Mouse (Mus musculus): ENCODE measurements around the gene Camk1g. TPM values are rescaled to one million over a fixed set of nuclear protein-coding genes. Genes with fewer than 3 reads are reported as not detected.

The Camk1g gene
- polyA plus RNA-seq, 1 experiment from 2014 or later = 57.0 TPM

- Histone ChIP-seq H3K27ac (no peak overlapping the region), H3K4me3 (no peak overlapping the region), H3K36me3 (replicated peaks) (peaks cover 20% of the 10 kb centered on the region; the same call in 1 of the 2 replicates), H3K27me3 (replicated peaks) (no peaks in the 10 kb centered on the region), H3K9ac (no peak overlapping the region), H3K4me2 (no peak overlapping the region), H3K9me3 (no peaks in the 10 kb centered on the region), H3K4me1 (0 out of 2 replicates have a peak, but pooled peaks cover under 1% of the 10 kb centered on the region)
- WGBS = 72% methylated on average over 4 of the region's 4 CpGs
- no peak for ATAC-seq (replicated peaks)
These were observed 26.2 kb downstream of the Camk1g start for GRCm38 (mm10) chr1:193343853-193344252.

- 90% methylated on average over 5 of the region's 5 CpGs for WGBS
- H3K36me3 ChIP-seq (replicated peaks) = 0 out of 2 replicates have a peak, but pooled peaks cover 7% of the 10 kb centered on the region
- ATAC-seq (replicated peaks) = no peak
- H3K4me2 ChIP-seq = no peak overlapping the region
- H3K27me3 ChIP-seq (replicated peaks) = no peaks in the 10 kb centered on the region
- no peak overlapping the region for H3K9ac ChIP-seq
- no peaks in the 10 kb centered on the region for H3K9me3 ChIP-seq
- peaks cover 10% of the 10 kb centered on the region; the same call in 1 of the 2 replicates for H3K4me1 ChIP-seq
- H3K27ac ChIP-seq = no peak overlapping the region
- no peak overlapping the region for H3K4me3 ChIP-seq
These were observed 27.7 kb downstream of the Camk1g start for GRCm38 (mm10) chr1:193342198-193342946.

DNA sequence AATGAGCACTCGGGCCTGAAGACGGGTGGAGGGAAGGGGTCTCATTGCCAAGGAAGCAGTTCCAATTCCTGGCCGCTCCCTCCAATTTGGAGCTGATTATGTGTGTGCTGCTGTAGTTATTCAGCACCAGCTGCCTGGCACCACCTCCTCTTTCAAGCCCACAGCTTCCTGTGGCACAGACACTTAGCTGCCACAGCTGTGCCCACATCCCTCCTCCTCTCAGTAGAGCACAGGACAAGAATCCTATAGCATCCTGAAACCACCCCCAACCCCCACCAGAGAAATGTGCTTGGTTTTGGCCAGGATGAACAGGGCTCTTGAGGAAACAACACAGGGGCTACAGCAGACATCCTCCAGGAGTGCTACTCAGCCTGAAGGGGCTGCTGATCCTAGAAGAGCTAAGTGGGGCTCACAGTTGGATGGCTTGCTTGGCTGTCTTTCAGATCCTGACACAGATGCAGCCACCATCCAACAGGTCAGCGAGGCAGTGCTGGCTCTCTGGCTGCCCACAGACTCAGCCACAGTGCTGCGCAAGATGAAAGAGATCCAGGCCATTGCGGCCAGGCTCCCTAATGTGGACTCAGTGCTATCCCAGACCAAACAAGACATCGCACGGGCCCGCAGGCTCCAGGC lies 31.6 kb downstream of the Camk1g start:
- H3K27ac ChIP-seq = peak overlapping the region; percentile 32
- 73% methylated on average over 9 of the region's 9 CpGs for WGBS

DNA sequence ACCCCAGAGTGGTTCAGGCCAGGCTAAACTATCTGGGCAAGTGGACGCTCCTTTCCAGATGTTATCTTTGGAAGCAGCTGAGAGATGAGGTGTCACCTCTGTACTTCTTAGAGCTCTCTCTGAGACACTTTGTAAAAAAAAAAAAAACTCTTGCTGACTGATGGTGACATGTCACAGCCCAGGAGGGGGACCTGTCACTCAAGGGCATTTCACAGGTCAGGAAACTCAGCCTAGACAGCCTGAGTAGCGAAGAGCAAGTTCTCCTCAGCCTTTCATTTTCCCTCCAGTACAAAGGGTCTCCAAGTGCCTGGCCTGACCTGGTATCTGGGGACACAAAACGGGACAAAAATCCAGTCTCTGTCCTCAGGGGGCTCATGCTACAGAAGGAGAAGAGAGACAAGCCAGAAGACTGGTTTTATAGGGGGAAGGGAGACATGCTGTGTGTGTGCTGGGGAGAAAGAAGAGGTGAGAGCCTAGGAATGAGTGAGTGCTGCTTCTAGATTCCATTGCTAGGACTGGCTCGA lies 32.2 kb downstream of the Camk1g start:
- no peak for ATAC-seq (replicated peaks)

More for the DNA sequence above, 31.6 kb downstream of the Camk1g start:
- Histone ChIP-seq H3K36me3 (replicated peaks) (no peaks in the 10 kb centered on the region), H3K27me3 (replicated peaks) (no peaks in the 10 kb centered on the region), H3K4me3 (no peak overlapping the region), H3K4me1 (peaks cover 19% of the 10 kb centered on the region), H3K9me3 (no peaks in the 10 kb centered on the region), H3K9ac (no peak overlapping the region), H3K4me2 (no peak overlapping the region)
- ATAC-seq (replicated peaks) = peak; percentile 46

GRCm38 (mm10) chr1:193337018-193337321 lies 33.1 kb downstream of the Camk1g start:
- Histone ChIP-seq H3K27me3 (replicated peaks) (no peaks in the 10 kb centered on the region), H3K27ac (no peak overlapping the region), H3K36me3 (replicated peaks) (no peaks in the 10 kb centered on the region), H3K4me3 (no peak overlapping the region), H3K4me1 (peaks cover 19% of the 10 kb centered on the region), H3K9ac (no peak overlapping the region), H3K4me2 (no peak overlapping the region), H3K9me3 (no peaks in the 10 kb centered on the region)
- ATAC-seq (replicated peaks) = no peak
- WGBS = 91% methylated on average over 9 of the region's 9 CpGs

More for the DNA sequence above, 32.2 kb downstream of the Camk1g start:
- Histone ChIP-seq H3K36me3 (replicated peaks) (no peaks in the 10 kb centered on the region), H3K4me2 (no peak overlapping the region), H3K9me3 (no peaks in the 10 kb centered on the region), H3K27me3 (replicated peaks) (no peaks in the 10 kb centered on the region), H3K4me3 (no peak overlapping the region), H3K9ac (no peak overlapping the region), H3K4me1 (peaks cover 19% of the 10 kb centered on the region), H3K27ac (no peak overlapping the region)
- WGBS = 65% methylated on average over 4 of the region's 4 CpGs

GRCm38 (mm10) chr1:193336122-193337017 lies 33.7 kb downstream of the Camk1g start:
- Histone ChIP-seq H3K27me3 (replicated peaks) (no peaks in the 10 kb centered on the region), H3K9ac (no peak overlapping the region), H3K4me1 (peaks cover 19% of the 10 kb centered on the region), H3K27ac (no peak overlapping the region), H3K4me2 (no peak overlapping the region), H3K4me3 (no peak overlapping the region), H3K36me3 (replicated peaks) (no peaks in the 10 kb centered on the region), H3K9me3 (no peaks in the 10 kb centered on the region)
- WGBS = 81% methylated on average over 7 of the region's 7 CpGs
- ATAC-seq (replicated peaks) = no peak

DNA sequence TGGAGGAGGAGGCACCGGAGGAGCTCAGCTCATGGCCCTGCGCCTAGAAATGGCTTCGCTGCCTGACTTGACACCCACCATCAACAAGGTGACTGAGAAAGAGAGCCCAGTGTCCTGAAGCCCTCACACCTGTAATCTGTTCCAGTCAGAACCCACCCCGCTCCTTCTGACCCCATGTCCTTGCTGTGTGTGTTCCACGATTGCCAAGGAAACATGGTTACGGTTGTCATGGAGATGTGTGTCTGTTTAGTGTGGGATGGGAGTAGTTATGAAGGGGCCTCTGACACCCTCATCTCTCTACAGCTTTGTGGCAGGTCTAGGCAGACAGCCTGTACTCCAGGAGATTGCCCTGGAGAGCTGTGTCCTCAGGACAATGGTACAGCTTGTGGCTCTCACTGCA lies 35.6 kb downstream of the Camk1g start:
- peak; percentile 31; the same call in 1 of the 2 replicates for ATAC-seq (replicated peaks)
- WGBS = 60% methylated on average over 6 of the region's 6 CpGs
- no peak overlapping the region for H3K4me2 ChIP-seq

GRCm38 (mm10) chr1:193333776-193334175 lies 36.3 kb downstream of the Camk1g start:
- Histone ChIP-seq H3K36me3 (replicated peaks) (no peaks in the 10 kb centered on the region), H3K4me2 (no peak overlapping the region), H3K27ac (no peak overlapping the region), H3K4me3 (no peak overlapping the region), H3K4me1 (peaks cover 30% of the 10 kb centered on the region), H3K27me3 (replicated peaks) (no peaks in the 10 kb centered on the region), H3K9ac (no peak overlapping the region), H3K9me3 (no peaks in the 10 kb centered on the region)
- no peak for ATAC-seq (replicated peaks)
- WGBS = 82% methylated on average over 3 of the region's 3 CpGs

More for the DNA sequence above, 35.6 kb downstream of the Camk1g start:
- peaks cover 31% of the 10 kb centered on the region for H3K4me1 ChIP-seq
- no peak overlapping the region for H3K9ac ChIP-seq
- no peaks in the 10 kb centered on the region for H3K27me3 ChIP-seq (replicated peaks)
- no peaks in the 10 kb centered on the region for H3K36me3 ChIP-seq (replicated peaks)
- no peak overlapping the region for H3K27ac ChIP-seq
- H3K9me3 ChIP-seq = no peaks in the 10 kb centered on the region
- no peak overlapping the region for H3K4me3 ChIP-seq

DNA sequence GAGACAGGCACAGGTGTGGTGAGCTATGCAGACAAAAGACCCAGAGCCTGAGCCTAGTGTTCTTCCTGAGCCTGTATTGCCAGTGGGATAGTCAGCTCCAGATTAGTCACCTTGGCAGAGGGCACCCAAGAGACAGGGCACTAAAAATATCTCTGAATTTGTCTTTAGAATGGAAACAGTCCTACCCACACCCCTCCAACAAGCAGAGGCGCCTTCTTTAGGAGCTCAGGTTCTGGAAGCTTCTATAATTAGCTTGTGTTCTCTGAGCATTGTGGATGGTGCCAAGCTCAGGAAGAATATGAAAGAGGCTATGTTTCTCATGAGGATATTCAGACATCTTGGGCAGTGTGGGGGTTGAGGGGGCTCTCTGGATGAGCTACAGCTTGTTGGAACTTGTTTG lies 37.4 kb downstream of the Camk1g start:
- no peak for ATAC-seq (replicated peaks)

DNA sequence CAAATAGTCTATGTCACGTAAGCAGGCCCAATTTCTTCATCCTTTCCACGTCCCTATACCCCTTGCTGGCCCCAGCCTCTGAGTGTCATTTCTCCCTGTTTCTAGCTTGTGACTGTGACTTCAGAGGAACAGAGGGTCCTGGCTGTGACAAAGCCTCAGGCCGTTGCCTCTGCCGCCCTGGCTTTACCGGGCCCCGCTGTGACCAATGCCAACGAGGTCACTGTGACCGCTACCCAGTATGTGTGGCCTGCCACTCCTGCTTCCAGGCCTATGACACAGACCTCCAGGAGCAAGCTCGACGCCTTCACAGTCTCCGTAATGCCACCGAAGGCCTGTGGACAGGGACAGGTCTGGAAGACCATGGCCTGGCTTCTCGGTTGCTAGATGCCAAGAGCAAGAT lies 38.1 kb downstream of the Camk1g start:
- H3K36me3 ChIP-seq (replicated peaks) = no peaks in the 10 kb centered on the region
- no peak for ATAC-seq (replicated peaks)
- no peak overlapping the region for H3K4me2 ChIP-seq
- 86% methylated on average over 13 of the region's 13 CpGs for WGBS
- H3K9ac ChIP-seq = no peak overlapping the region
- no peaks in the 10 kb centered on the region for H3K9me3 ChIP-seq
- no peak overlapping the region for H3K27ac ChIP-seq
- H3K4me3 ChIP-seq = no peak overlapping the region
- H3K4me1 ChIP-seq = peaks cover 21% of the 10 kb centered on the region
- no peaks in the 10 kb centered on the region for H3K27me3 ChIP-seq (replicated peaks)

More for the DNA sequence above, 37.4 kb downstream of the Camk1g start:
- Histone ChIP-seq H3K9ac (no peak overlapping the region), H3K27ac (no peak overlapping the region), H3K9me3 (no peaks in the 10 kb centered on the region), H3K27me3 (replicated peaks) (no peaks in the 10 kb centered on the region), H3K4me1 (peaks cover 21% of the 10 kb centered on the region), H3K4me3 (no peak overlapping the region), H3K4me2 (no peak overlapping the region), H3K36me3 (replicated peaks) (no peaks in the 10 kb centered on the region)
- 77% methylated on average over 1 of the region's 1 CpGs for WGBS

DNA sequence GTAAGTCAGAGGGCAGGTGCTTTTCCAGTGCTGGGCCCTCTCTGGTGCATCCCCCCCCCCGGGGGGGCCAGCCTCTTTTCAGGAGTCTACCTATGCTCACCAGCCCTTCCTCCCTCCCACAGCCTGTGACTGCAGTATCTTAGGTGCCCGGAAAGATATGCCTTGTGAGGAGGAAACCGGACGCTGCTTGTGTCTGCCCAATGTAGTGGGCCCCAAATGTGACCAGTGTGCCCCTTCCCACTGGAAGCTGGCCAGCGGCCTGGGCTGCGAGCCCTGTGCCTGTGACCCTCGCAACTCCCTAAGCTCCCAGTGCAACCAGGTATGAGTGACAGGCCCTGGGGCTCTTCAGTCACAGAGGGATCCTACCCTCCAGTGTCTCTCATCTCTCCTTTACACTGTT lies 39.5 kb downstream of the Camk1g start:
- Histone ChIP-seq H3K27ac (no peak overlapping the region), H3K4me2 (no peak overlapping the region), H3K9ac (no peak overlapping the region), H3K36me3 (replicated peaks) (no peaks in the 10 kb centered on the region), H3K4me3 (no peak overlapping the region), H3K27me3 (replicated peaks) (no peaks in the 10 kb centered on the region), H3K4me1 (peaks cover 21% of the 10 kb centered on the region), H3K9me3 (no peaks in the 10 kb centered on the region)
- ATAC-seq (replicated peaks) = 0 out of 2 replicates have a peak, but pooled peaks have one; percentile 8
- WGBS = 80% methylated on average over 7 of the region's 7 CpGs

DNA sequence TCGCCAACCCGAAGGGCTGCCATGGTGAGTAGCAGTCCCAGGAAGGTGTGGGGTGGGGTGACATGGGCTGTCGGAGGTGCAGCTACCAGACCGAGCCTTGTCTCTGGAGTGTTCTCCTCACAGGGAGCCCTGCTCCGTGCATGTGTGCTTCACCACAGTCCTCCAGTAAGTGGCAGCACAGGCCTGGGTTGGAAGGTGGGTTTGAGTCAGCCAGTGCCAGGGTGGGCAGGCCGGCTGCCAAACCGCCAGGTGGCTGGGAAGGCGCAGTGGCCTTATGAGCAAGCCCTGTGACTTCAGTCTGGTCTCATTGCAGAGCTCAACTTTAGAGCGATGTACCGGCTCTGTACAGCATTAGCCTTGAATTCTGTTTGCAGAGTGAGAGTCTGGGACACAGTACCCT lies 39.9 kb downstream of the Camk1g start:
- H3K4me1 ChIP-seq = peaks cover 21% of the 10 kb centered on the region
- 29% methylated on average over 10 of the region's 10 CpGs for WGBS
- no peak overlapping the region for H3K4me3 ChIP-seq
- no peak overlapping the region for H3K9ac ChIP-seq
- no peak overlapping the region for H3K27ac ChIP-seq
- peak; percentile 86 for ATAC-seq (replicated peaks)
- peak overlapping the region; percentile 5; the same call in 1 of the 2 replicates for H3K4me2 ChIP-seq
- no peaks in the 10 kb centered on the region for H3K27me3 ChIP-seq (replicated peaks)
- H3K36me3 ChIP-seq (replicated peaks) = no peaks in the 10 kb centered on the region
- no peaks in the 10 kb centered on the region for H3K9me3 ChIP-seq

Measured in midbrain, embryonic 15.5 days (tissue).